Mouse (Mus musculus) lung, adult 2 months (tissue): ENCODE results near the gene Jak2.

ENCODE experiments used
- CTCF ChIP-seq: fragments of 200-500 bp; IDR thresholded peaks from 2 replicates; pipeline ENCODE4 v1.5.1; 2011; ENCODE audit warnings: mild to moderate bottlenecking, low read length, control low read depth; ENCODE audit not compliant: insufficient read depth
- POLR2A ChIP-seq: fragments of 200-500 bp; IDR thresholded peaks from 2 replicates; pipeline ENCODE4 v1.6.1; 2011; ENCODE audit warnings: low read depth, mild to moderate bottlenecking, control low read depth, low read length, borderline replicate concordance; ENCODE audit errors: extremely low read depth

- no peak for TF ChIP-seq POLR2A
- no peak for TF ChIP-seq CTCF
These were observed 36.2 kb downstream of the Jak2 start for GRCm38 (mm10) chr19:29287863-29288262.
